ENCODE assay signal across 22 mouse cellular contexts in the genomic region with DNA sequence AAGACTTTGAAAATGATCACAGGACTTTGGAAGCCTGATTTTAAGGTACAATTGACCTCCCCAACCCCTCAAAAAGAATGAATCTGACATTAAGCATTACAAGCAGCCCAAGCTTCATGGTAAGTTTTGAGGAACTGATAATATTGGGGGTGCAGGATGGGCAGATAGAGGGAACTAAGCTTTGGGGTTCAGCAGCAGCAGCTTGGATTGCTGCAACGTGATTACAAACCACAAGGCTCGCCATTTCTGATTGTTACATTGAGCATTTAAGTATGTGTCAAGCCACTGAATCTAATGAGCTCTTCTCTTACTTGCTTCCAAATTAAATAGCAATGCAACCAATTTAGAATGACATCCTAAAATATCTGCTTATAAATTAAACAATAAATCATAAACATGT.
DNase-seq lines count a peak whose midpoint lies in the region; ATAC-seq lines count a peak whose summit lies in the region.
"Had no signal": no experiment of that assay in that cellular context is flagged by ENCODE, and none has a peak within 500 bp of the region (broad histone marks: within the 10 kb centered on the region; RNA-seq: fewer than 3 reads in every experiment).

No protein-coding gene starts in this region.

- no peak for ATAC-seq in midbrain, embryonic 11.5 days (ENCODE audit: low FRiP score)
- ATAC-seq in midbrain, embryonic 15.5 days (replicated peaks) = no peak
- 0 out of 2 replicates have a peak, but pooled peaks have one; percentile 54 for ATAC-seq in common myeloid progenitor, adult 5-6 weeks (replicated peaks; ENCODE audit: low read depth, poor library complexity, severe bottlenecking)
- ATAC-seq in megakaryocyte, adult 5-6 weeks (ENCODE audit: poor library complexity, severe bottlenecking) = peak; percentile 93
- ATAC-seq in intestine, embryonic 15.5 days = no peak
- ATAC-seq: activated CD4-positive, CD25-positive, alpha-beta regulatory T cell, adult 4 months; CD4-positive, CD25-positive, alpha-beta regulatory T cell, adult 4 months; forebrain, embryonic 13.5 days; forebrain, embryonic 15.5 days; forebrain, postnatal 0 days had no signal

- no peak overlapping the region for H3K4me2 ChIP-seq in midbrain, embryonic 11.5 days
- no peak overlapping the region for H3K4me2 ChIP-seq in midbrain, embryonic 15.5 days
- no peak overlapping the region for H3K4me2 ChIP-seq in intestine, embryonic 15.5 days (replicated peaks)
- H3K4me2 ChIP-seq: embryonic facial prominence, embryonic 12.5 days; forebrain, embryonic 13.5 days; forebrain, embryonic 15.5 days had no signal

- H3K36me3 ChIP-seq in midbrain, embryonic 11.5 days (ENCODE audit: control insufficient read depth, insufficient read depth, low read length) = no peaks in the 10 kb centered on the region
- H3K36me3 ChIP-seq in midbrain, embryonic 15.5 days (replicated peaks) = no peaks in the 10 kb centered on the region
- H3K36me3 ChIP-seq in intestine, embryonic 15.5 days = no peaks in the 10 kb centered on the region
- H3K36me3 ChIP-seq: embryonic facial prominence, embryonic 10.5 days; forebrain, embryonic 15.5 days; G1E had no signal

- no peaks in the 10 kb centered on the region for H3K4me1 ChIP-seq in midbrain, embryonic 11.5 days (ENCODE audit: control insufficient read depth, insufficient read depth, low read length)
- no peaks in the 10 kb centered on the region for H3K4me1 ChIP-seq in midbrain, embryonic 15.5 days
- H3K4me1 ChIP-seq in intestine, embryonic 15.5 days (replicated peaks) = no peaks in the 10 kb centered on the region
- H3K4me1 ChIP-seq: embryonic facial prominence, embryonic 12.5 days; forebrain, embryonic 15.5 days had no signal

- peak; percentile 71 for DNase-seq in midbrain, embryonic 11.5 days (ENCODE audit: low spot score, missing footprints)
- no peak for DNase-seq in gastrocnemius, postnatal 14 days
- no peak for DNase-seq in cerebellum, postnatal 10 days
- DNase-seq: adrenal gland, adult 8-10 months; adrenal gland, postnatal 14 days; adrenal gland, postnatal 36 days; B cell, adult 2 months; cerebellum, adult 11-12 months; forebrain, postnatal 0 days had no signal

- no peak overlapping the region for H3K9ac ChIP-seq in midbrain, embryonic 11.5 days (ENCODE audit: low read length)
- no peak overlapping the region for H3K9ac ChIP-seq in midbrain, embryonic 15.5 days
- no peak overlapping the region for H3K9ac ChIP-seq in intestine, embryonic 15.5 days
- H3K9ac ChIP-seq: embryonic facial prominence, embryonic 12.5 days; forebrain, embryonic 13.5 days; forebrain, embryonic 15.5 days; forebrain, postnatal 0 days had no signal

- intact Hi-C loops in gastrocnemius, postnatal 14 days (cut with DNase I; ENCODE audit: low total_unique reads) = no loop called here

- 89% methylated on average over 2 of the region's 2 CpGs for WGBS in midbrain, embryonic 11.5 days
- WGBS in midbrain, embryonic 15.5 days = 63% methylated on average over 2 of the region's 2 CpGs
- WGBS in intestine, embryonic 15.5 days = 86% methylated on average over 2 of the region's 2 CpGs

- no peak overlapping the region for H3K27ac ChIP-seq in midbrain, embryonic 11.5 days (ENCODE audit: low read depth, low read length)
- no peak overlapping the region for H3K27ac ChIP-seq in midbrain, embryonic 15.5 days
- H3K27ac ChIP-seq in intestine, embryonic 15.5 days = no peak overlapping the region
- H3K27ac ChIP-seq: embryonic facial prominence, embryonic 10.5 days; embryonic facial prominence, embryonic 12.5 days; forebrain, embryonic 13.5 days; forebrain, embryonic 15.5 days had no signal

- H3K9me3 ChIP-seq in midbrain, embryonic 11.5 days (ENCODE audit: control insufficient read depth, low read length) = no peaks in the 10 kb centered on the region
- no peaks in the 10 kb centered on the region for H3K9me3 ChIP-seq in midbrain, embryonic 15.5 days
- no peaks in the 10 kb centered on the region for H3K9me3 ChIP-seq in intestine, embryonic 15.5 days
- H3K9me3 ChIP-seq: embryonic facial prominence, embryonic 10.5 days; embryonic facial prominence, embryonic 12.5 days; forebrain, embryonic 13.5 days; forebrain, embryonic 15.5 days; G1E had no signal

- no peak overlapping the region for H3K4me3 ChIP-seq in midbrain, embryonic 11.5 days (ENCODE audit: low read depth, low read length)
- H3K4me3 ChIP-seq in midbrain, embryonic 15.5 days = no peak overlapping the region
- no peak overlapping the region for H3K4me3 ChIP-seq in intestine, embryonic 15.5 days (replicated peaks)
- H3K4me3 ChIP-seq: embryonic facial prominence, embryonic 10.5 days; embryonic facial prominence, embryonic 12.5 days; forebrain, embryonic 13.5 days; forebrain, embryonic 15.5 days had no signal

- H3K27me3 ChIP-seq in midbrain, embryonic 11.5 days (ENCODE audit: control insufficient read depth, insufficient read depth, low read length) = no peaks in the 10 kb centered on the region
- no peaks in the 10 kb centered on the region for H3K27me3 ChIP-seq in midbrain, embryonic 15.5 days (replicated peaks)
- no peaks in the 10 kb centered on the region for H3K27me3 ChIP-seq in intestine, embryonic 15.5 days (replicated peaks)
- H3K27me3 ChIP-seq: CH12.LX; embryonic facial prominence, embryonic 12.5 days; forebrain, embryonic 13.5 days; forebrain, embryonic 15.5 days; Patski had no signal

Comparison
In these comparisons a context has a peak if more than half of its experiments do, and no peak if none do; other contexts are left out.
1. ATAC-seq: peak in common myeloid progenitor, adult 5-6 weeks (single experiment) and megakaryocyte, adult 5-6 weeks (single experiment); none in midbrain, embryonic 11.5 days (single experiment), midbrain, embryonic 15.5 days (single experiment) and intestine, embryonic 15.5 days (single experiment).